Mouse (Mus musculus) embryonic facial prominence, embryonic 14.5 days (tissue): ENCODE results near the gene Dtnb. TPM values are rescaled to one million over a fixed set of nuclear protein-coding genes. Genes with fewer than 3 reads are reported as not detected.
A peak's percentile ranks its signal among the peaks of the same experiment; 100 is the strongest.

ENCODE experiments used
- ATAC-seq: fragments of 200-750 bp; cut with Nextera tagmentation; 2 replicates; pipeline ENCODE4 v1.8.0; 2017; ENCODE audit warnings: low read depth, moderate number of reproducible peaks, moderate TSS enrichment
- DNase-seq: peaks from one replicate; pipeline ENCODE4 v3.0.0-alpha.2; 2015; ENCODE audit warnings: low spot score
- H3K27ac ChIP-seq: fragments of 300-500 bp; sonication (generic); replicated peaks from 2 replicates; pipeline ENCODE4 v1.5.1; 2014; ENCODE audit warnings: low read depth, mild to moderate bottlenecking, low read length, moderate library complexity
- H3K27me3 ChIP-seq: fragments of 300-500 bp; sonication (generic); replicated peaks from 2 replicates; pipeline ENCODE4 v1.6.1; 2014; ENCODE audit warnings: low read length; ENCODE audit not compliant: control insufficient read depth, insufficient read depth
- H3K36me3 ChIP-seq: fragments of 300-500 bp; sonication (generic); 2 replicates; pipeline ENCODE4 v1.6.1; 2014; ENCODE audit warnings: low read length, mixed read lengths; ENCODE audit not compliant: control insufficient read depth, insufficient read depth
- H3K4me1 ChIP-seq: fragments of 300-500 bp; sonication (generic); 2 replicates; pipeline ENCODE4 v1.6.1; 2014; ENCODE audit warnings: antibody characterized with exemption, low read length; ENCODE audit not compliant: control insufficient read depth, insufficient read depth
- H3K4me2 ChIP-seq: fragments of 300-500 bp; sonication (generic); 2 replicates; pipeline ENCODE4 v1.6.1; 2014; ENCODE audit warnings: low read depth, mild to moderate bottlenecking, low read length, moderate library complexity, mixed read lengths
- H3K4me3 ChIP-seq: fragments of 300-500 bp; sonication (generic); 2 replicates; pipeline ENCODE4 v1.5.1; 2014; ENCODE audit warnings: low read depth, mild to moderate bottlenecking, low read length
- H3K9ac ChIP-seq: fragments of 300-500 bp; sonication (generic); 2 replicates; pipeline ENCODE4 v1.6.1; 2014; ENCODE audit warnings: low read depth, mild to moderate bottlenecking, low read length, moderate library complexity, mixed read lengths
- H3K9me3 ChIP-seq: fragments of 300-500 bp; sonication (generic); 2 replicates; pipeline ENCODE4 v1.6.1; 2016; ENCODE audit warnings: low read length; ENCODE audit not compliant: control insufficient read depth
- WGBS: fragments of 180-500 bp; shearing (Covaris S2); extraction: QIAGEN DNeasy Blood & Tissue Kit; methylation state at CpG from one replicate; pipeline ENCODE4 v1.1.7; 2014; 5-methylcytosine and 5-hydroxymethylcytosine counted together
- polyA plus RNA-seq: library from polyadenylated mRNA; unstranded; fragments of >200 nt; fragmentation: Nextera tagmentation; extraction: Ambion mirVana; gene quantifications from 2 replicates; pipeline ENCODE4 v1.2.1, GENCODE M21; 2014

The Dtnb gene
- polyA plus RNA-seq, 1 experiment from 2014 or later: 27.4 TPM

DNA sequence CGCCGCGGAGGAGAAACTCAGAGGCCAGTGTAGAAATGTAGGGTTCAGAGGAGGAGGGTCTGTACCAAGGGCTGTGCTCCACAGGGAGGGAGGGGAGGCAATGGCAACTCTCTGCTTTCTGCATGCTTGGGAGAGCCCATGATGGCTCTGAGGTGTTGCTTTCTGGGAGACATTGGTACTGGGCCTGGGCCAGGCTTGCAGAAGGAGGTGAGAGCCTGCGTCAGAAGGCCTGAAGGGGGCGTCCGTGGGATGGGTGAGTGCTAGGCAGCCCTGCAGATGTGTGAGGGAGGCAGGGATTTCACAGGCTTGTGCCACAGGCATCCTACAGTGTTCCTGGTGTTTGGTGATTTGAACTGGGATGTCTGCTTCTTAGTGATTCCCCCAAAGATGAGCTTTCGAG, 244.9 kb downstream of the Dtnb start:
- H3K9me3 ChIP-seq: no peaks in the 10 kb centered on the region
- no peaks in the 10 kb centered on the region for H3K27me3 ChIP-seq
- no peaks in the 10 kb centered on the region; the same call in 1 of the 2 replicates for H3K36me3 ChIP-seq
- H3K4me2 ChIP-seq: no peak overlapping the region
- H3K9ac ChIP-seq: no peak overlapping the region
- 0 out of 2 replicates have a peak overlapping the region, but pooled peaks have one; percentile 8 for H3K27ac ChIP-seq
- WGBS: 64% methylated on average over 7 of the region's 7 CpGs
- no peak overlapping the region for H3K4me3 ChIP-seq
- H3K4me1 ChIP-seq: peaks cover 32% of the 10 kb centered on the region
- ATAC-seq: no peak
- no peak for DNase-seq

DNA sequence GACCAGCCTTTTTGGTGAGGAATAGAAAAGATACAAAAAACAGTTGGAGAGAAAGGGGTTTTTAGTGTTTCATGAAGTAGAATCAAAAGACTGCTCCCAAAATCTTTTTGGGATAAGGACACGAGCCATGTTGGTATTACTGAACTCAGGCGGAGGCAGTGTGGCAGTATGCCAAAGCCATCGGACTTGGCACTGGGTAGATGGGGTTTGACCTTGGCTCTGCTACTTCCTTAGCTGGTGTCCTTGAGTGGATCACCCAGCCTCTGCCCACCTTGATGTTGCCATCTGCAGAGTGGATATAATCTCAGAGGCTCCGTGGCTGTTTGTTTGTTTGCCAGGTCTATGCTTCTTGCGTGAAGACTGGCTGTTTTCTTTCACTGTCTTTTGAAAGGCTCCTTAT, 245.4 kb downstream of the Dtnb start:
- ATAC-seq (no peak), DNase-seq (no peak)
- Histone ChIP-seq H3K4me2 (no peak overlapping the region), H3K9ac (no peak overlapping the region), H3K4me3 (no peak overlapping the region), H3K27ac (0 out of 2 replicates have a peak overlapping the region, but pooled peaks have one; percentile 8), H3K4me1 (peaks cover 29% of the 10 kb centered on the region), H3K9me3 (no peaks in the 10 kb centered on the region), H3K36me3 (no peaks in the 10 kb centered on the region; the same call in 1 of the 2 replicates), H3K27me3 (no peaks in the 10 kb centered on the region)
- WGBS: 66% methylated on average over 5 of the region's 5 CpGs

DNA sequence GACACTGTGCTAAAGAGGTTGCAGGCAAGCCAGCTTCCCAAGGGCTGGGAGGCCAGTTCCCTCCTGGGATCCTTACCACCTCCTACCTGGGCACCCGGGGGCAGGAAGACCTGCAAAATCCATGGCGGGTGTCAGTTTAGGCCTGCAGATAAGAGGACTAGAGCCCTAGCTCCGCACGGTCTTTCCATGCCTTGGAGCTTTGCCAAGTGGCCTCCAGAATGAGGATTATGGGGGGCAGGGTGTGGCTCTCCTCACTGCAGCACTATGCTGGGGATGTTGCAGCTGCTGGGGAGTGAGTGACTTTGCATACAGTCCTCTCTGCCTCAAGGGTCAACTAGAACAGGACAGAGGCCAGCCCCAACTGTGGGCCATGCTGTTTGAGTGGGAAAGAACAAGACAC, 247.7 kb downstream of the Dtnb start:
- H3K4me1 ChIP-seq: peaks cover 40% of the 10 kb centered on the region
- H3K4me2 ChIP-seq: no peak overlapping the region
- no peaks in the 10 kb centered on the region; the same call in 1 of the 2 replicates for H3K36me3 ChIP-seq
- 38% methylated on average over 4 of the region's 4 CpGs for WGBS
- no peaks in the 10 kb centered on the region for H3K27me3 ChIP-seq
- DNase-seq: no peak
- H3K4me3 ChIP-seq: no peak overlapping the region
- H3K9ac ChIP-seq: no peak overlapping the region
- no peak overlapping the region for H3K27ac ChIP-seq
- H3K9me3 ChIP-seq: no peaks in the 10 kb centered on the region
- ATAC-seq: no peak

DNA sequence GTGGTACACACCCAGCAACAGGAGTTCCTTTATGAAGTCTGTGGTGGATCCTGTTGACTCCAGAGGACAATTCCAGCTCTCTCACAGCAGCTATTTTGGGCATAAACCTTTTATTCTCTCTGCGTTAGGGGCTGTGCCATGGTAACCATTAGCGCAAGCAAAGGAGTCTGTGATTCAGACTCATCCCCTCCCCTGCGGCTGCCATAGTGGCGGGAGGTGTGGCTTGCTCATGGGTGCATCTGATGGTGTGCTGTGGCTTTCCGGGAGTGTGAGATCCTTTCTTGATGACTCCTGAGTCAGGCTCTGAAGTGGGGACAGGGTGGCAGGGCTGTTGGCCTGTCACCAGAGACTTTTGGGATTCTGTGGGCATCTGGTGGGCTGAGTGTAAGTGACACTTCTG, 251.2 kb downstream of the Dtnb start:
- H3K27ac ChIP-seq: no peak overlapping the region
- no peak overlapping the region for H3K4me3 ChIP-seq
- H3K9ac ChIP-seq: no peak overlapping the region
- no peaks in the 10 kb centered on the region for H3K9me3 ChIP-seq
- peaks cover 34% of the 10 kb centered on the region for H3K4me1 ChIP-seq
- WGBS: 65% methylated on average over 5 of the region's 5 CpGs
- ATAC-seq (no peak; the same call in 1 of the 2 replicates), DNase-seq (no peak)
- no peaks in the 10 kb centered on the region for H3K27me3 ChIP-seq
- H3K36me3 ChIP-seq: no peaks in the 10 kb centered on the region; the same call in 1 of the 2 replicates
- H3K4me2 ChIP-seq: no peak overlapping the region

DNA sequence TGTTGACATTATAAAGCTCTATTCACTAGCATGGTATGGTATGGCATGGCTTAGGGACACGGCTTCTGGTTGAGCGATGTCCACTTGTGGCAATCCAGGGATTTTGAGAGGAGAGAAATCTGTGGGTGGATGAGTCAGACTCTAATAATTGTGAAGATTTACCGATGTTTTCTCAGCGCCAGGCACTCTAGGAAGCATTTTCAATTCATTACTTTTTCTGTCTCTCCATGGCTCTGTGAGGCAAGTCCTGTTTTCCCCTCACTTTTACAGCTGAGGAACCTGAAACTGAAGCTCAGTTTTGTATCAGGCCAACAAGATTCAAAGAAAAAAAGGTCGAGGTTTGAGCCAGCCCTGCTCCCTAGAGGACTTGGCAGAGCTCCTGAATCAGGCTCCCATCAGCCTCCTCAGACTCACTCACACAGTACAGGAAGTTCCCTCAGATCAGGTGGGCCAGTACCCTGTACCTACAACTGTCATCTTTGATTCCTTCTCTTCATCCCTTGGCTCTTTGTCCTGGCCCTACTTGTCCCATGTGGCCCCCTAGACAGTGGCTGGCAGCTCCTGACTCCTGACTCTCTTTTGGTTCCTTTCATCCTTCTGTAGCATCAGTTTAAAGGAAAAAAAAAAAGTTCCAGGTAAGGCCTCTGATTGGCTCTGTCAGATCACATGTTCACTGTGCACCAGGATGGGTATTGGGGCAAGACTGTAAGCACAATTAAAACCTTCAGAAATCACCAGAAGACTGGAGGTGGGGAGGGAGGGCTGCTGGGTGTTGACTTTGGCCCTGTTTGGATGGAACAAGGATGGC, 252.9 kb downstream of the Dtnb start:
- WGBS: 75% methylated on average over 5 of the region's 5 CpGs
- no peak overlapping the region for H3K4me2 ChIP-seq
- peak overlapping the region; percentile 13; the same call in 1 of the 2 replicates for H3K27ac ChIP-seq

DNA sequence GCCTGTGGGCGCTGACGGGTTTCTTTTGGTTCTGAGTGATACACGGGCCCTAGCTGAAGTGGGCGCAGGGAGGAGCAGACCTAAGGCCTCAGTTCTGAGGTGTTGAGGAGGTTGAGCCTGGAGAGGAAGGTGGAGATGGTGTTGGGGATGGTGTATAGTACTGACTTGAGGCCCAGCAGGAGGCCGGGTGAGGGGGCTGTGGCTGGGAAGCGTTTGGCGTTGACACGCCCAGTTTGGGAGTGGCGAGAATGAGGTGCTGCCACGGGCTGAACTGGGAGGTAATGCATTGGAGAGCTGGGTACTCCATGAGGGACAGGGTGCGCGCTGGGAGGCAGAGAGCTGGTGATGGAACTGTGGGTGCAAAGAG, 253.5 kb downstream of the Dtnb start:
- WGBS: 52% methylated on average over 10 of the region's 12 CpGs
- no peak; the same call in 1 of the 2 replicates for ATAC-seq
- peak overlapping the region; percentile 13; the same call in 1 of the 2 replicates for H3K27ac ChIP-seq

More for the DNA sequence above, 252.9 kb downstream of the Dtnb start:
- ATAC-seq (no peak), DNase-seq (no peak)
- Histone ChIP-seq H3K9me3 (no peaks in the 10 kb centered on the region), H3K36me3 (0 out of 2 replicates have a peak, but pooled peaks cover 7% of the 10 kb centered on the region), H3K4me3 (no peak overlapping the region), H3K9ac (no peak overlapping the region), H3K4me1 (peaks cover 23% of the 10 kb centered on the region), H3K27me3 (no peaks in the 10 kb centered on the region)

DNA sequence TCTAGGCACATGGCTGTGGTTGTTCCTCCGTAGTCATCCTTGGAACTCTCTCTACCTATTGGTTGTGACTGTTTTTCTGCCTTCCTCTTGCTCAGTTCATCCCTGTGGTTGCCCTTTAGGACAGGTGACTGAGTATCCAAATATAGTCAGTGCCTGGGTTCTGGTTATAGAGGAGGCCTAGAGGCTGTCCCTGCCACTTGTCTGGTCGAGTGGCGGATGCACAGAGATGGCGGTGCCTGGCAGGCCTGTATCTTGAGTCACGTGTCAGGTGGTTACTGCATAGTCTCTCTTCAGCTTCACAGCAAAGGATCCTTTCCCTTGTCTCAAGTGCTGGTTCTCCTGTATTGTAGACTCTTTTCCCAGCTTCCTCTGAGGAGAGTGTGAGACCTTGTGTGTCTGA, 255.6 kb downstream of the Dtnb start:
- H3K9ac ChIP-seq: no peak overlapping the region
- DNase-seq (no peak), ATAC-seq (no peak)
- H3K4me2 ChIP-seq: no peak overlapping the region
- no peaks in the 10 kb centered on the region for H3K27me3 ChIP-seq
- 91% methylated on average over 5 of the region's 5 CpGs for WGBS
- no peak overlapping the region for H3K4me3 ChIP-seq
- peaks cover 25% of the 10 kb centered on the region for H3K4me1 ChIP-seq
- no peak overlapping the region for H3K27ac ChIP-seq
- no peaks in the 10 kb centered on the region for H3K9me3 ChIP-seq
- H3K36me3 ChIP-seq: 0 out of 2 replicates have a peak, but pooled peaks cover 8% of the 10 kb centered on the region

More for the DNA sequence above, 253.5 kb downstream of the Dtnb start:
- H3K9me3 ChIP-seq: no peaks in the 10 kb centered on the region
- DNase-seq: no peak
- no peak overlapping the region for H3K9ac ChIP-seq
- H3K4me3 ChIP-seq: no peak overlapping the region
- peaks cover 21% of the 10 kb centered on the region for H3K4me1 ChIP-seq
- H3K36me3 ChIP-seq: 0 out of 2 replicates have a peak, but pooled peaks cover 8% of the 10 kb centered on the region
- H3K27me3 ChIP-seq: no peaks in the 10 kb centered on the region
- no peak overlapping the region for H3K4me2 ChIP-seq
